Mouse (Mus musculus): ENCODE data around the gene Pld2. TPM values are rescaled to one million over a fixed set of nuclear protein-coding genes. Genes with fewer than 3 reads are reported as not detected.
A peak's percentile ranks its signal among the peaks of the same experiment; 100 is the strongest.

The Pld2 gene
- polyA plus RNA-seq, 1 experiment: 19.7 TPM

DNA sequence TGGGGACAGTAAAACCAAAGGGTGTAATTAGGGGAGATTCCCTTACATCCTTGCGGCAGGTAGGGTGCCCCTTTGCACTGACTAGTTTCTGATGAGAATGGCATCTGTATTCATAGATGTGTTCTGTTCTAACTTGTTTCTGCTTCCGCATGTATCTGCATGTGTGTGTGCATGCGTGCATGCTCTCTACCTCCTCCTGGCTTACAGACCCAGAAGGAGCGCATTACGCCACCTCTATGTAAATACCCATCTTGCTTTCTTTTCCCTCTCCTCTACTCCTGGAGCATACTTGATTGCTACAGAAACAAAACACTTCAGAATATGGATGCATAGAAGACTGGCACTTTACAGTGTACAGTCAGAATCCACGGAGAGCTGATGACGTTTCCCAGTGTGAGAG is 43.9 kb downstream of the Pld2 start:
- H3K27ac ChIP-seq (ENCODE audit: insufficient read depth, low read length): no peak overlapping the region
- no peak for TF ChIP-seq POLR2A (IDR thresholded peaks at IDR 0.05; ENCODE audit: low read depth, low read length)
- TF ChIP-seq CTCF (IDR thresholded peaks at IDR 0.05; ENCODE audit: borderline replicate concordance, insufficient read depth, low read length): no peak
- peaks cover 40% of the 10 kb centered on the region for H3K4me1 ChIP-seq (ENCODE audit: control insufficient read depth, insufficient read depth, low read length)
- no peak overlapping the region for H3K4me3 ChIP-seq (ENCODE audit: insufficient read depth, low read length)

DNA sequence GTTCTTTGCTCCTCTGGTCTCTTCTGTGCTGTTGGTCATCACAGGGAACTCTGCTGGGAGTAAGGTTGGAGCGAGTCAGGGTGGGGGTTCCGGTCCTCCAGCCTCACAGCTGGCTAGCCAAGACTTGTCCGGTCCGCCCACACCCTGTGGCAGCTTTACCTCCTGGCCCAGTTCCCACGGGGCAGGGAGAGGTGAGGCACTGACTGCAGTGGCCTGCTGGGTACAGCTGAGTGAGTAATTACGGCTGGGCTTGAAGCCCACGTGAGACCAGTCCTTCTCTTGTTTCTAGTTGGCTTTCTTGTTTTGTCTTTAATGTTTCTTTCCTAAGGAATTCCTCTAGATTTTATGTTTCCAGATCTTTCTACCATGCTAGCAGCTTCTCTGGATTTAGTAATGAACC is 45.6 kb downstream of the Pld2 start:
- TF ChIP-seq POLR2A (IDR thresholded peaks at IDR 0.05; ENCODE audit: low read depth, low read length) (peak; percentile 42; the same call in 1 of the 2 replicates), CTCF (IDR thresholded peaks at IDR 0.05; ENCODE audit: borderline replicate concordance, insufficient read depth, low read length) (no peak)
- Histone ChIP-seq H3K4me3 (ENCODE audit: insufficient read depth, low read length) (no peak overlapping the region), H3K27ac (ENCODE audit: insufficient read depth, low read length) (peak overlapping the region; percentile 98), H3K4me1 (ENCODE audit: control insufficient read depth, insufficient read depth, low read length) (peaks cover 26% of the 10 kb centered on the region)

- no peak for TF ChIP-seq CTCF (IDR thresholded peaks at IDR 0.05; ENCODE audit: borderline replicate concordance, insufficient read depth, low read length)
- TF ChIP-seq POLR2A (IDR thresholded peaks at IDR 0.05; ENCODE audit: low read depth, low read length): 0 out of 2 replicates have a peak, but pooled peaks have one; percentile 28
- Histone ChIP-seq H3K27ac (ENCODE audit: insufficient read depth, low read length) (peak overlapping the region; percentile 98), H3K4me1 (ENCODE audit: control insufficient read depth, insufficient read depth, low read length) (peaks cover 20% of the 10 kb centered on the region), H3K4me3 (ENCODE audit: insufficient read depth, low read length) (no peak overlapping the region)
These were observed 46.4 kb downstream of the Pld2 start for GRCm38 (mm10) chr11:70586261-70586660.

DNA sequence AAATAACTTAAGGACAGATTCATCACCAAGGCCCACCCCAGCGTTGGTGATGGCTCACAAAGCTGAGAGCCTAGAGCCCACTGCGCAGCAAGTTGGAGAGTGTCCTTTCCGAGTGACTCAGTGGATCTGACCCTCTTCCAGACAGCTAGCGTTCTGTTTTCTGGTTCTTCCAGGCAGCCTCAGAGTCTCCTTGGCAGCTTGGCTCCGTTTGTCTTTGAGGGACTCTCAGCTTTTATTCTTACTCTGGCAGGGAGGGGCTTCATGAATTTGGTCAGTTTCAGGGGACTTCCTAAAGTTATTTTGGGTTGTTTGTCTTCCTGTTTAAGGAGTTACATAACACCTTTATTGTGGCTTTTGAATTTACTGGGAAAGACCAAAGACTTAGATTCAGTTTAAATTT is 47.1 kb downstream of the Pld2 start:
- Histone ChIP-seq H3K27ac (ENCODE audit: insufficient read depth, low read length) (peak overlapping the region; percentile 98), H3K4me3 (ENCODE audit: insufficient read depth, low read length) (no peak overlapping the region), H3K4me1 (ENCODE audit: control insufficient read depth, insufficient read depth, low read length) (peaks cover 20% of the 10 kb centered on the region)
- TF ChIP-seq CTCF (IDR thresholded peaks at IDR 0.05; ENCODE audit: borderline replicate concordance, insufficient read depth, low read length): no peak
- TF ChIP-seq POLR2A (IDR thresholded peaks at IDR 0.05; ENCODE audit: low read depth, low read length): no peak

DNA sequence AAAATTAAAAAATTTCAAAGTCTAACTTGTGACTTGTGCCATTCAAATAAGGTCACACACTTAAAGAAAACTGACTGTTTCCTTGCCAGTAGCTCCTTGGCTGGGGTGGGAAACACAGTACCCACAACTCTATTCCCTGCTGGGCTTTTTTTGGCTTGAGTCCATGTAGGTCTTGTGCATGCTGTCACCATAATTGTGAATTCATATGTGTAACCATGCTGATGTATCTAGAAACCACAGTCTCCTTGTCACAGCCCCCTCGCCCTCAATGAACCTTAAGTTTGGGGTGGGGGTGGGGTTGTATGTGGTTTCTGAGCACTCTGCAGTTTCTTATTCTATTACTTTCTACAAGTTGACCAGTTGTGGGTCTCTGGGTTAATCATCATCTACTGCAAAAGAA is 51.9 kb downstream of the Pld2 start:
- Histone ChIP-seq H3K27ac (ENCODE audit: insufficient read depth, low read length) (no peak overlapping the region), H3K4me1 (ENCODE audit: control insufficient read depth, insufficient read depth, low read length) (peaks cover 3% of the 10 kb centered on the region), H3K4me3 (ENCODE audit: insufficient read depth, low read length) (no peak overlapping the region)
- TF ChIP-seq CTCF (IDR thresholded peaks at IDR 0.05; ENCODE audit: borderline replicate concordance, insufficient read depth, low read length) (no peak), POLR2A (IDR thresholded peaks at IDR 0.05; ENCODE audit: low read depth, low read length) (no peak)

- no peaks in the 10 kb centered on the region for H3K4me1 ChIP-seq (ENCODE audit: control insufficient read depth, insufficient read depth, low read length)
- no peak overlapping the region for H3K27ac ChIP-seq (ENCODE audit: insufficient read depth, low read length)
- H3K4me3 ChIP-seq (ENCODE audit: insufficient read depth, low read length): no peak overlapping the region
- no peak for TF ChIP-seq CTCF (IDR thresholded peaks at IDR 0.05; ENCODE audit: borderline replicate concordance, insufficient read depth, low read length)
- no peak for TF ChIP-seq POLR2A (IDR thresholded peaks at IDR 0.05; ENCODE audit: low read depth, low read length)
These were observed 54.6 kb downstream of the Pld2 start for GRCm38 (mm10) chr11:70594253-70594989.

DNA sequence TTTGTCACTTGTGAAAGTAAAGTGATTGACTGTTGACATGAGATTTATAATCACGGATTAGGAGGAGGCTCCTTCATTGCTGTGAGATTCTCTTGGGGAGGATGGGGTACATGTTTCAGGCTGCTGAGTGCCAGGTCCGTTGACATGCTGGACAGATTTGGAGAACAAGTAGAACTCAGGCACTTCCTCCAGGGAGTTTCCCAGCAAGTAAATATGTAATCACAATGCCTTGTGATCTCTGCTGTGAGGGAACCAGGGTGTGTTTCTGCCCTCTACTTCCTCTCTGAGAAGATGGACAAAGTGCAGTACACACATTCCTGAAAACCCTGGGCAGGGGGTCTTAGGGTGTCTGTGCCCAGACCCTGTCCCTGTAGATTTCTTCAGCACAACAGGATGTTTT is 55.8 kb downstream of the Pld2 start:
- Histone ChIP-seq H3K4me1 (ENCODE audit: control insufficient read depth, insufficient read depth, low read length) (no peaks in the 10 kb centered on the region), H3K4me3 (ENCODE audit: insufficient read depth, low read length) (no peak overlapping the region), H3K27ac (ENCODE audit: insufficient read depth, low read length) (no peak overlapping the region)
- no peak for TF ChIP-seq CTCF (IDR thresholded peaks at IDR 0.05; ENCODE audit: borderline replicate concordance, insufficient read depth, low read length)
- TF ChIP-seq POLR2A (IDR thresholded peaks at IDR 0.05; ENCODE audit: low read depth, low read length): no peak

GRCm38 (mm10) chr11:70596094-70596493 is 56.2 kb downstream of the Pld2 start:
- Histone ChIP-seq H3K27ac (ENCODE audit: insufficient read depth, low read length) (no peak overlapping the region), H3K4me3 (ENCODE audit: insufficient read depth, low read length) (no peak overlapping the region), H3K4me1 (ENCODE audit: control insufficient read depth, insufficient read depth, low read length) (no peaks in the 10 kb centered on the region)
- TF ChIP-seq POLR2A (IDR thresholded peaks at IDR 0.05; ENCODE audit: low read depth, low read length) (no peak), CTCF (IDR thresholded peaks at IDR 0.05; ENCODE audit: borderline replicate concordance, insufficient read depth, low read length) (no peak)

GRCm38 (mm10) chr11:70597301-70597700 is 57.4 kb downstream of the Pld2 start:
- no peaks in the 10 kb centered on the region for H3K4me1 ChIP-seq (ENCODE audit: control insufficient read depth, insufficient read depth, low read length)
- H3K27ac ChIP-seq (ENCODE audit: insufficient read depth, low read length): no peak overlapping the region
- H3K4me3 ChIP-seq (ENCODE audit: insufficient read depth, low read length): no peak overlapping the region
- TF ChIP-seq CTCF (IDR thresholded peaks at IDR 0.05; ENCODE audit: borderline replicate concordance, insufficient read depth, low read length): no peak
- TF ChIP-seq POLR2A (IDR thresholded peaks at IDR 0.05; ENCODE audit: low read depth, low read length): no peak

DNA sequence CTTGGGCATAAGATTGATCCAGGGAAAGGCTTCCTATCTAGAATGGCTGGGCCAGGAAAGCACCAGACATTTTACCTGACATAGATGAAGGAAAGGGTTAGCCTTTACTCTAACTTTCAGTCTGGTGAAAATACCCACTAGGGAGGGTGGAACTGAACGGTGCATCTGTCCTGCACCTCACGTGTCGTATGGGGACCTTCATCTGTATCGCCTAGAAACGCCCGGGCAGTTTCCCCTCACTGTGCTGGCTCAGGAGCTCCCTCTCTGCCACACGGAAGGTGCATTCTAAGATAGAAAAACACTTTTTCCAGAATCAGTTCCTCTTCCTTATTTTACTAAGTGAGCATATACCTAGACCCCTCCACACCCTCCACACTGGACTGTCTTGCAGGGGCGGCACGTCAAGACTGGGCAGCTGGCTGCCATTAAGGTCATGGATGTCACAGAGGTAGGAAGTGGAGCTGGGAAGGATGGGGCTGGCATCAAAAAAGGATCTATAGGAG is 58.6 kb downstream of the Pld2 start:
- H3K27ac ChIP-seq (ENCODE audit: insufficient read depth, low read length): no peak overlapping the region
- TF ChIP-seq POLR2A (IDR thresholded peaks at IDR 0.05; ENCODE audit: low read depth, low read length): no peak
- no peak for TF ChIP-seq CTCF (IDR thresholded peaks at IDR 0.05; ENCODE audit: borderline replicate concordance, insufficient read depth, low read length)
- H3K4me1 ChIP-seq (ENCODE audit: control insufficient read depth, insufficient read depth, low read length): no peaks in the 10 kb centered on the region
- H3K4me3 ChIP-seq (ENCODE audit: insufficient read depth, low read length): no peak overlapping the region

All from embryonic fibroblast, embryonic 13.5 days (primary cell).